Mouse (Mus musculus) ES-Bruce4 (cell line): Measurements from ENCODE around the gene Fam122c. TPM values are rescaled to one million over a fixed set of nuclear protein-coding genes. Genes with fewer than 3 reads are reported as not detected.
A peak's percentile ranks its signal among the peaks of the same experiment; 100 is the strongest.
"Not testable (repeated sequence)": the region's sequence is repeated elsewhere in the genome, so short reads cannot be mapped to it uniquely, and the experiment has no call there.

Source experiments
- H3K27ac ChIP-seq: 2 replicates; pipeline ENCODE4 v1.5.1; 2012; ENCODE audit warnings: low read length, inconsistent platforms; ENCODE audit not compliant: insufficient read depth
- H3K27me3 ChIP-seq: 2 replicates; pipeline ENCODE4 v1.6.1; 2012; ENCODE audit warnings: mild to moderate bottlenecking, low read length, inconsistent platforms; ENCODE audit not compliant: control insufficient read depth, poor library complexity, insufficient read depth, severe bottlenecking
- H3K36me3 ChIP-seq: 2 replicates; pipeline ENCODE4 v1.6.1; 2012; ENCODE audit warnings: inconsistent platforms, mild to moderate bottlenecking, low read length, moderate library complexity; ENCODE audit not compliant: control insufficient read depth, poor library complexity, insufficient read depth, severe bottlenecking
- H3K4me1 ChIP-seq: one replicate; pipeline ENCODE4 v1.8.1; 2011; ENCODE audit warnings: low read length; ENCODE audit not compliant: control insufficient read depth, insufficient read depth
- H3K4me3 ChIP-seq: 2 replicates; pipeline ENCODE4 v1.5.1; 2011; ENCODE audit warnings: low read depth, mild to moderate bottlenecking, low read length
- H3K9ac ChIP-seq: 2 replicates; pipeline ENCODE4 v1.6.1; 2012; ENCODE audit warnings: low read depth, mild to moderate bottlenecking, inconsistent platforms; ENCODE audit not compliant: poor library complexity, severe bottlenecking
- H3K9me3 ChIP-seq: replicated peaks from 2 replicates; pipeline ENCODE4 v1.6.1; 2012; ENCODE audit warnings: mild to moderate bottlenecking, low read length, inconsistent platforms; ENCODE audit not compliant: control insufficient read depth, poor library complexity, insufficient read depth, severe bottlenecking
- CTCF ChIP-seq: IDR thresholded peaks from one replicate; pipeline ENCODE4 v1.8.1; 2011; ENCODE audit warnings: low read depth, low read length
- EP300 ChIP-seq: IDR thresholded peaks from 2 replicates; pipeline ENCODE4 v1.6.1; 2011; ENCODE audit warnings: low read depth, low read length; ENCODE audit not compliant: insufficient read depth
- POLR2A ChIP-seq: IDR thresholded peaks from one replicate; pipeline ENCODE4 v1.8.1; 2011; ENCODE audit warnings: low read length; ENCODE audit not compliant: insufficient read depth
- polyA plus RNA-seq: library from polyadenylated mRNA; stranded (reverse); fragments of >200 nt; gene quantifications from 2 replicates; pipeline ENCODE4 v1.2.4, GENCODE M21; 2011; ENCODE audit warnings: low read depth; ENCODE audit not compliant: missing spikeins, insufficient read depth, insufficient read length

Gene Fam122c
- polyA plus RNA-seq, 1 experiment = not detected

- no peak within 1 kb of the TSS for H3K4me3 ChIP-seq
- TF ChIP-seq POLR2A (no peak), EP300 (no peak), CTCF (no peak)
These were observed 33.2 kb upstream of the Fam122c start, which contains the start of gene Plac1 for GRCm38 (mm10) chrX:53240011-53240410. Plac1 (minus strand) TSS chrX:53240111.

GRCm38 (mm10) chrX:53255195-53255594 lies 18.0 kb upstream of the Fam122c start:
- no peaks in the 10 kb centered on the region for H3K9me3 ChIP-seq
- H3K27ac ChIP-seq = no peak overlapping the region
- TF ChIP-seq CTCF = no peak
- TF ChIP-seq EP300 = no peak
- TF ChIP-seq POLR2A = no peak
- H3K4me1 ChIP-seq = no peaks in the 10 kb centered on the region
- H3K36me3 ChIP-seq = peaks cover 3% of the 10 kb centered on the region; the same call in 1 of the 2 replicates
- no peaks in the 10 kb centered on the region for H3K27me3 ChIP-seq
- H3K9ac ChIP-seq = no peak overlapping the region
- H3K4me3 ChIP-seq = no peak overlapping the region

More at GRCm38 (mm10) chrX:53240011-53240410, 33.2 kb upstream of the Fam122c start, which contains the start of gene Plac1:
- Histone ChIP-seq H3K36me3 (no peaks in the 10 kb centered on the region), H3K4me1 (no peaks in the 10 kb centered on the region), H3K27me3 (no peaks in the 10 kb centered on the region), H3K9ac (no peak within 1 kb of the TSS), H3K9me3 (no peaks in the 10 kb centered on the region), H3K27ac (no peak within 1 kb of the TSS)

- H3K4me1 ChIP-seq = no peaks in the 10 kb centered on the region
- no peaks in the 10 kb centered on the region for H3K36me3 ChIP-seq
- H3K27me3 ChIP-seq = no peaks in the 10 kb centered on the region
- no peaks in the 10 kb centered on the region for H3K9me3 ChIP-seq
- TF ChIP-seq EP300 (no peak), POLR2A (no peak), CTCF (no peak)
- no peak overlapping the region for H3K9ac ChIP-seq
- H3K4me3 ChIP-seq = no peak overlapping the region
- H3K27ac ChIP-seq = no peak overlapping the region; the same call in 1 of the 2 replicates
These were observed 7.0 kb upstream of the Fam122c start for GRCm38 (mm10) chrX:53266186-53266585.

- H3K9ac ChIP-seq = peak overlapping the region; percentile 77
- no peak for TF ChIP-seq EP300
- no peak for TF ChIP-seq CTCF
- TF ChIP-seq POLR2A = no peak
These were observed 4.4 kb upstream of the Fam122c start for GRCm38 (mm10) chrX:53268856-53269255.

GRCm38 (mm10) chrX:53269289-53270062 lies 3.7 kb upstream of the Fam122c start, which contains the start of gene Fam122b:
Fam122b (minus strand) TSS chrX:53269805.
- Histone ChIP-seq H3K9me3 (no peaks in the 10 kb centered on the region), H3K4me3 (peak within 1 kb of the TSS; percentile 83), H3K36me3 (no peaks in the 10 kb centered on the region), H3K4me1 (no peaks in the 10 kb centered on the region), H3K27me3 (no peaks in the 10 kb centered on the region), H3K27ac (peak within 1 kb of the TSS; percentile 43), H3K9ac (peak within 1 kb of the TSS; percentile 77)
- no peak for TF ChIP-seq CTCF

More at GRCm38 (mm10) chrX:53268856-53269255, 4.4 kb upstream of the Fam122c start:
- H3K27ac ChIP-seq = peak overlapping the region; percentile 43
- peak overlapping the region; percentile 83 for H3K4me3 ChIP-seq
- no peaks in the 10 kb centered on the region for H3K27me3 ChIP-seq
- no peaks in the 10 kb centered on the region for H3K36me3 ChIP-seq
- no peaks in the 10 kb centered on the region for H3K9me3 ChIP-seq
- no peaks in the 10 kb centered on the region for H3K4me1 ChIP-seq

- H3K36me3 ChIP-seq = no peaks in the 10 kb centered on the region
- no peak overlapping the region for H3K9ac ChIP-seq
- no peaks in the 10 kb centered on the region for H3K9me3 ChIP-seq
- no peaks in the 10 kb centered on the region for H3K27me3 ChIP-seq
- H3K4me3 ChIP-seq = peak overlapping the region; percentile 34
- H3K4me1 ChIP-seq = no peaks in the 10 kb centered on the region
- TF ChIP-seq POLR2A (no peak), CTCF (no peak), EP300 (no peak)
- no peak overlapping the region for H3K27ac ChIP-seq
These were observed 3.2 kb upstream of the Fam122c start for GRCm38 (mm10) chrX:53270063-53270432.

GRCm38 (mm10) chrX:53271628-53272027 lies 1.6 kb upstream of the Fam122c start:
- H3K36me3 ChIP-seq, H3K27ac ChIP-seq, H3K9ac ChIP-seq, H3K9me3 ChIP-seq, H3K4me3 ChIP-seq, H3K27me3 ChIP-seq, H3K4me1 ChIP-seq: not testable (repeated sequence)
